Mouse (Mus musculus): Measurements from ENCODE around the gene Camk2d. TPM values are rescaled to one million over a fixed set of nuclear protein-coding genes. Genes with fewer than 3 reads are reported as not detected.

Gene Camk2d
- polyA plus RNA-seq, 1 experiment: 0.01 TPM

DNA sequence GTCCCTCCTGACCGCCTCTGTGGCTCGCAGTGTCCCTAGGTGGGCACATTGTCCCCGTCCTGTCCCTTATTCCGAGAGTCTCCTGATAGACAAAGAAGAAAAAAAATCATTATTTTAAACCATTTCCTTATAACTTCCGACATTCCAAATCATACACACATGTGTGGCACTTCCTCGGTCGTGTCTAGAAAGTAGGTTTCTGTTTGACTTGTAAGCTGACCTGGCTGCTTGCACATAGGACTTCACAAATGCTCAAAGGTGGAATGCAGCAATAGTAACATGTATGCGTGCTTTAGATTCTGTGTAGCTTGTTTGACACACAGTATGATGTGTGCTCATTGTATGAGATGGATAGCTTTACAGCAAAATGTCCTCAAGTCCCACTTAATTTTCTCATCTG lies 63.1 kb downstream of the Camk2d start:
- TF ChIP-seq GATA1 (IDR thresholded peaks at IDR 0.05; ENCODE audit: low read length): no peak

DNA sequence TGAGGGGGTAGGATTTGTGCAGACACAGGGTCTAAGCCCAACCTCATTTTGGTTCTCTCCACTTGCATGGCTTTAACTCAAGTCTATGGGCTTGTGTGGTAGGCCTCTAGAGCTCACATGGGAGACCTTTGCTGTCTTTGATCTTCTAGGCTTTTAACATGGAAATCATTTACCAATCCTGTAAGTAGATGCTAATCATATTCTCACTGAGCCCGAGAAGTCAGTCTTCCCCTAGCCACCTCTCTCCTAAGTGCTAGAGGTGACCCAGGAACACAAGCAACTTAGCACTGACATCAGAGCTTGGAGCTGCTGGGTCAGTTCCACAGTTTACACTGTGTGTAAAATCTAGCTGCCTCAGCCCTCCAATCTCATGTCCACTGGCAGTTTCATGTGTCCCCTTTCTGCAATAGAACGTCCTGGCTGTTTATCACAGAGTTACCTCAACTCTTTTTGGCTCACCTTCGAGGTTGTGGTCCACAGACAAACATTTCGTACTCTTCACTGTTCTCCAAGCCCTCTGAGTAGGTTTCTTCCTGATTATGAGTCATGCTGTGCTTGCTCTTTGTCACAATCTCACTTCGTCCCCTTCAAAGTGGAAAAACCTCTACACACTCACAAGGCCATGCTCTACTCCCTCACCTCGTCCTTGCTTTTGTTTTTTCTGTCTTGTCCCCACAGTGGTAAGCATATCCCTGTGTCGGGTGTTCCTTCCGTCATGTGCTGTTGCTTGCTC lies 63.9 kb downstream of the Camk2d start:
- no peak for TF ChIP-seq GATA1 (IDR thresholded peaks at IDR 0.05; ENCODE audit: low read length)

- no peak for TF ChIP-seq GATA1 (IDR thresholded peaks at IDR 0.05; ENCODE audit: low read length)
Observed at GRCm38 (mm10) chr3:126660575-126660974, 64.5 kb downstream of the Camk2d start.

DNA sequence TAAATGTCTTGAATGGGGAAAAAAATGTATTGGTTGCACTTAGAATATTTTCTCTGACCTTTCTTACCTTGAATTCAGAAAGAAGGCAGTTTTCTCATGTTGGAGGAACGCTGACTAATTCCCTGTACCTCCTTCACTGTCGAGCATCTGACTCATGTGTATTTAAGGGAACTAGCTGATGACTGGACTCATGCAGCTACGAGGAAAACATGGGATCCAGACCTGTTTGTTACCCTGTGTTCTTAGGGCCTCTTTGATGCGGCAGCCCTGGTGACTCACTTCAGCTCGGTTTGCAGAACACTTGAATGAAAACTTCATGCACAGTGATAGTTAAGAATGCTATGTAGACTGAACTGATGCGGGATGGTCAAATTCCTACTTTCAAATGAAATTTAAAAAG lies 64.9 kb downstream of the Camk2d start:
- no peak for TF ChIP-seq GATA1 (IDR thresholded peaks at IDR 0.05; ENCODE audit: low read length)

GRCm38 (mm10) chr3:126661920-126662319 lies 65.8 kb downstream of the Camk2d start:
- no peak for TF ChIP-seq GATA1 (IDR thresholded peaks at IDR 0.05; ENCODE audit: low read length)

DNA sequence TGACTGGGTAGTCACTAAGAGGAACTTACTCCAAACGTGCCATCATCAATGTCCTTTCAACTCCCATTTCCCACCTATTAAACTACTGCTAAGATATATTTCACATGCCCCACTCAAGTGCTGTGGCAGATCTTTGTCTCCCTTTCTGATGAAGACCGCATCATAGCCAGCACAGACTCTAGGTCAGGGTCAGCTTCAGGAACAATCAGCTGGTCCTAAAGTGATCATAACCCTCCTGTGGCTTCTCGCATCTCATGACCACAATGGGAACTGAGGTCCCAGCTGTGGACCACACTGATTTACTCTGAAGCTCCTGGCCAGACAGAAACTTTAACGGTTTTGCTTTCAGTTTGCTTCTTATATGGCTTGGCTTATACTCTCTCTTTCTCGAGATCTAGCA lies 67.3 kb downstream of the Camk2d start:
- no peak for TF ChIP-seq GATA1 (IDR thresholded peaks at IDR 0.05; ENCODE audit: low read length)

GRCm38 (mm10) chr3:126665866-126666265 lies 69.8 kb downstream of the Camk2d start:
- no peak for TF ChIP-seq GATA1 (IDR thresholded peaks at IDR 0.05; ENCODE audit: low read length)

DNA sequence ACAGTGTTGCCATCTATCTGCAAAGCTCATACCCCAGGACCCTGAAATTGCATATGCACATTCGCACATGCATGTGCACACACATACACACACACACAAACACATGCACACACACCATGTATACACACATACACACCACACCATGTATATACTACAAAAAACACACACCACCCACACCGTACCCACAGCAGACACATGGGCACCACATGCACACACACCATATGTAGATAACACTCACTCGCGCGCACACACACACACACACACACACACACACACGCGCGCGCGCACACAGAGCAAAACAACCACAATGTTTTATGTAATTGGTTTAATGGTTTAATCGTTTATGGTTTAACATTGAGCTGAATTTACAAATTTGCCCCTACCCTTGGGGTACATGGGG lies 70.9 kb downstream of the Camk2d start:
- TF ChIP-seq GATA1 (IDR thresholded peaks at IDR 0.05; ENCODE audit: low read length): no peak

DNA sequence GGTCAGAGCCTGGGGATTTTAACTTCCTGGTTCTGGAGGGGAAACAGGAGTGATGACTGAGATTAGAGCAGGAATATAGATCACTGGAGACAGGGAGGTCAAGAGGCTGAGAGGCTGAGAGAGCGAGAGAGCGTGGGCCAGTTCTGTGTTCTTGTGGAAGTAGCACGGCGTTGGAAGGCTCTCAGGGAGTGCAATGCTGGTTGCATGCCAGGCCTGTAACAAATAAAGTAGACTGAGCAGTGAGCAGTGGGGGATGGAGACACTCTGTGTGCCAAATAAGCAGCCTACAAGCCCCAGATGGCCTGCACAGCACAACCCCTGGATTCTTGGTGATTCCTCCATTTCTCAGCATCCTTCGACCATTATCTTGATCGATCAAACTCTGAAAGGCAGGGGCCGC lies 71.3 kb downstream of the Camk2d start:
- TF ChIP-seq GATA1 (IDR thresholded peaks at IDR 0.05; ENCODE audit: low read length): no peak

DNA sequence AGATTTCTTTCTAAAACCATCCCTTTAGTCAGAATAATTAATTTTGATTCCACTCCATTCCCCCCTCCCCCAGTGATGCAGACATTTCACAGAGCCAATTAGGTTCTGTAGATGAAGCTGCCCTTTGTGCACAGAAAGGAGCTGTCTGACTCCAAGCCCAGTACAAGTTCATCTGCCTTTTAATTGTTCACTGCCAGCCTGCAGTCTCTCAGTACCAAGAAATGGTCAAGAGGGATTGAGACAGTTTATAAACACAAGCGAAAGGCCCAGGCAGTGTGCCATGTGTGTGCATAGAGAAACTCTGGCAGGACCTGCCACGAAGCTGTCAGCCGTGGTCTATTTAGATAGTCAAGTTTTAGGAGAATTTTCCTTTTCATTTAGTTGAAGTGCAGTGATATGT lies 72.0 kb downstream of the Camk2d start:
- no peak for TF ChIP-seq GATA1 (IDR thresholded peaks at IDR 0.05; ENCODE audit: low read length)

DNA sequence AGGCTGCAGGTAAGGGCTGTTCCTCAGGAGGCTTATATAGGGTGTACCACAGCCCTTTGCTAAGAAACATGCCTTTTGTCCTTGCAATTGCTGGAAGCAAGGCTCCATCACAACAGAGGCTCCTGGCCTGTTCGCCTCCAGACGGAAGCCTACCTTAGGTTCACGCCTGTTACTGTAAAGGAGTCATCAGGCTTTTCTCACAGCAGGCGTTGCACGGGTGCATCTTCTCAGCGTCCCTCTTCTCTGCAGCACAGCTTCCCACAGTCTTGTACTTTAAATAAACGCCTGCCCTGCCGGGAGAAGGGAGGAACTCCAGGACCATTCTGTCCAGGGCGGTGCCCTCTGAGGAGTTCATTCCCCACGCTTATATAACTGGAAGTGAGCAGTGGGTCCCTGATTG lies 72.6 kb downstream of the Camk2d start:
- TF ChIP-seq GATA1 (IDR thresholded peaks at IDR 0.05; ENCODE audit: low read length): no peak

- TF ChIP-seq GATA1 (IDR thresholded peaks at IDR 0.05; ENCODE audit: low read length): no peak
Observed at GRCm38 (mm10) chr3:126670413-126670812, 74.3 kb downstream of the Camk2d start.

DNA sequence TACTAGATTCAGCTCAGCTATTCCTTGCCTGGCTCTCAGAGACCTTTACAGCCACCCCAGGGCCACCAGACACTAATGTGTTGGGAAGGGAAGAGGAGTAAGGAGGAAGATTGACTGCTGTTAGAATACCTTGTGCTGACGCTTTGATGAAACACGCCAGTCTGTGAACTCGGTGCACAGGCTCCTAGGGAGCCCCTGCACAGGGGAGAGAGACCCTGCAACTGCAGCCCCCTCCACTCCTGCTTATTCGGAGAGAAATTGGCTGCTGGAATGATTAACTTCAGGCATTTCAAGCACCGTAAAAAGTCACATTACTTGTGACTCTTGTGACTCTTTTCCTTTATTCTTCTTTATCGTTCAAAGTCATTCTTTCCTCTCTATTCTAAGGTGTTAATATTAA lies 75.2 kb downstream of the Camk2d start:
- no peak for TF ChIP-seq GATA1 (IDR thresholded peaks at IDR 0.05; ENCODE audit: low read length)

DNA sequence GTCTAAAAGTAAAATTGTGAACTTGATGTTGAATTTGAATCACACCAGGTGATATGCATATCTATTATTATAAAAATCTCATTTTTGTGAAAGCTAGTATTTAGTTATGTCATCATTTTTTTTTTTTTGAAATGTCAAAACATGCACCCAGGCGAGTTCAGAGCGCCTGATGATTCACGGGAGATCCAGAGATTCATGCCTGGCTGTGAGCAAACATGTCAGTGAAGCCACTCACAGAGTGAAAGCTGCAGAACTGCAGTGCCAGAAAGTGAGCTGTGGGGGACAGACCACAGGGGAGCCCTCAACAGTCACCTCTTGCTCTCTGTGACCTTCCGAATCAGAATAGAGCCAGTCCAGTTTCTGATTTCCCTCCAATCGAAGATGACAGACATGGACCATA lies 84.9 kb downstream of the Camk2d start:
- no peak for TF ChIP-seq GATA1 (IDR thresholded peaks at IDR 0.05; ENCODE audit: low read length)

DNA sequence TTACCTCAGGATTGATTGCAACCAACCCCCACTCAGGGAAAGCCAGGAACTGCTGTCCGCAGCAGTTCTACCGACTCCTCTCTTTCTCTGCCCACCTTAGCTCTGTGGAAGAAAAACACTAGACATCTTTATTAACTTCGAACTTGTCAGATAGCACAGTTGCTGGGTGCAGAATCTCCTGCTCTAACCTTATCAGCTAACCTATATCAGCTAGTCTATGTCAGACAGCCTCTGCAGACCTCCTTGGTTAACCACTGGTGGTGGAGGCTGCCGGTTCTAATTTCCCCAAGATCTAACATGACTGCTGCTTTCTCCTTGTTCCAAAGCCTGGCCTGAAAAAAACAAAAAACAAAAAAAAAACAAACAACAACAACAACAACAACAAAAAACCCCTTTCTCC lies 85.9 kb downstream of the Camk2d start:
- no peak for TF ChIP-seq GATA1 (IDR thresholded peaks at IDR 0.05; ENCODE audit: low read length)

DNA sequence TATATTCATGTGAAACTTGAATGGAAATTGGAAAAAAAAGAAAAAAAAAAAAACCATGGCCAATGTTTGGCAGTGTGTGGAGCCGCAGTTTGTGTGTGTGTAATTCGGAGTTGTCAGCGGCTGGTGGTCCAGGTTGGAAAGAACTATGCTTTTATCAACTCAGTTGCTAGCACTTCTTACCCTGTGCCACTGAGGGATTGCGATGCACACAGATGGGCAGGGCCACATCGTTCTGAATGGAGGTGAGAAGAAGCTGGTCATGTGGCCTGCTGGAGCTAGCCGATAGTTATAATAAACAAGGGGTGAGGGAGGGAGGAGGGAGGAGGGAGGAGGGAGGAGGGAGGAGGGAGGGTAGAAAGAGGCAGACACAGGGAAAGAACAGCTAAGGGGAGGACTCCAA lies 89.3 kb downstream of the Camk2d start:
- no peak for TF ChIP-seq GATA1 (IDR thresholded peaks at IDR 0.05; ENCODE audit: low read length)

DNA sequence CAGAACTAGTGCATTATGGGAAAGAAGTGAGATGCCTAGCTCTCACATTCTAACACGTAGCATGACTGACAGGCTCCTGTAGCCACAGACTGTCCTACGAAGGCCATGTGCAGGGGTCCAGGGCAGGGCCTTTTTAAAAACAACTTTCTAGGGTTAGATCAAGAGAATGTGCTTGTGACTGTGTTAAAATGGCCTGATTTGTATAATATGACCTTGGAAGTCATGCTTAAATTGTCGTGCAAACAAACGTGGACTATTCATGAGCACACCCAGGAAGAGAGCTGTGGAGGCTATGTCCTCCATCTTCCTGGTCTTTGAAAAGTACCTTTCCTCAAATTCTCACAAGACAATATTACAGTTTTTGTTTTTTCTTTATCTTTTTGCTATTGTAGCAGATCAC lies 91.0 kb downstream of the Camk2d start:
- no peak for TF ChIP-seq GATA1 (IDR thresholded peaks at IDR 0.05; ENCODE audit: low read length)

- no peak for TF ChIP-seq GATA1 (IDR thresholded peaks at IDR 0.05; ENCODE audit: low read length)
Observed at GRCm38 (mm10) chr3:126688516-126688915, 92.4 kb downstream of the Camk2d start.

Measured in G1E-ER4 (cell line).